Mouse (Mus musculus): ENCODE data around the gene Fam104a.

DNA sequence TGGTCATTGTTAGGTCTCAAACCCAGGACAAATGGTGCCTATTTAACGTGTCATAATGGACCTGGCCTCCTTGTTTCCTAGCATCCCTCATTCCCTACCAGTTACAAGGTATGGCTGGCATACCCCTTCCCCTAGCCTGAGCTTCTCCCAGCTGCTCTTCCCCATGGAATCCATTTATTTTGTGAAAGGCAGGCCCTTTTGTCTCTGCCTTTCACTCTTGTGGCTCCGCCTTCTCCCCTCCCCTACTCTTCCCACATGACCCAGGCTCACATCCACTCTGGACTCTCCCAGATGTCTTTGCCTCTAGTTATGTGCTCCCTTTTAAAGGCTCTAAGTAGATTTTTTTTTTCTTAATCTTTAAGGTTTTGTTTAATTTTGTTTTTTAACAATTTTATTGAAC, 3.1 kb upstream of the Fam104a start:
- TF ChIP-seq MXI1 (IDR thresholded peaks at IDR 0.05; ENCODE audit: low read depth, low read length) (no peak), RAD21 (IDR thresholded peaks at IDR 0.05; ENCODE audit: low read depth, low read length) (no peak)

Measured in MEL (cell line).